Mouse (Mus musculus): ENCODE data around the gene Tmem223. TPM values are rescaled to one million over a fixed set of nuclear protein-coding genes. Genes with fewer than 3 reads are reported as not detected.

Tmem223 gene
- total RNA-seq (2023): 39.0 TPM

DNA sequence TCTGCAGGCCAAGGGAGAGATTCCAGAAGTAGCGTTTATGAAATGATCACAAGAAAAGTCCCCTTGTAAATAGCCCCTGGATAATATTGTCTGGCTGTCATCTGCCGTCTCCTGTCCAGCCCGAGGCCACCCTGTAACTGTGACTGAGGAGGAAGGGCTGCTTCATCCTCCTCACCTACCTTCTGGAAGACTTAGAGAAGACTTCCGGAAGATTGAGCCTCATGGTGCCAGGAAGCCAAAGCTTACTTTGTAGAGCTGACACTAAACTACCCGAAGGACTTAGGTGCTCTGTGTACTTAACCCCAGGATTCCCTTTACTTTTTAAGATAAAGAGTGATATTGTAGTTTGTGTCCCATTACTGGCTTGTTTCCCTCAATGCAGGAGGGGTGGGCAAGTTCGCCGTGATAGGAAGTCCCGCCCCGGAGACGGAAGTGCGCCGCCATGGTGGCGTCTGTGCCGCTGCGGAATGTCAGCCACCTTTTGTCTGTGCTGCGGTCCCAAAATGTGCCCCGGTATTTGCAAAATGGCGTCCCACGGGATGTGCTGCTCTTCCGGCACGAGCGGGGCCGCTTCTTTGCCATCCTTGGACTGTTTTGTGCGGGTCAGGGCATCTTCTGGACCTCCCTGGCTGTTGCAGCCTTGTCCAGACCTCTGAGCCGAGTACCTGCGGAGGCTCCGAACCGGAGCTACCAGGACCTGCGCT lies at the start of gene Tmem223:
Tmem223 (plus strand) TSS at position 430 of the 704 bp plus-strand sequence.

DNA sequence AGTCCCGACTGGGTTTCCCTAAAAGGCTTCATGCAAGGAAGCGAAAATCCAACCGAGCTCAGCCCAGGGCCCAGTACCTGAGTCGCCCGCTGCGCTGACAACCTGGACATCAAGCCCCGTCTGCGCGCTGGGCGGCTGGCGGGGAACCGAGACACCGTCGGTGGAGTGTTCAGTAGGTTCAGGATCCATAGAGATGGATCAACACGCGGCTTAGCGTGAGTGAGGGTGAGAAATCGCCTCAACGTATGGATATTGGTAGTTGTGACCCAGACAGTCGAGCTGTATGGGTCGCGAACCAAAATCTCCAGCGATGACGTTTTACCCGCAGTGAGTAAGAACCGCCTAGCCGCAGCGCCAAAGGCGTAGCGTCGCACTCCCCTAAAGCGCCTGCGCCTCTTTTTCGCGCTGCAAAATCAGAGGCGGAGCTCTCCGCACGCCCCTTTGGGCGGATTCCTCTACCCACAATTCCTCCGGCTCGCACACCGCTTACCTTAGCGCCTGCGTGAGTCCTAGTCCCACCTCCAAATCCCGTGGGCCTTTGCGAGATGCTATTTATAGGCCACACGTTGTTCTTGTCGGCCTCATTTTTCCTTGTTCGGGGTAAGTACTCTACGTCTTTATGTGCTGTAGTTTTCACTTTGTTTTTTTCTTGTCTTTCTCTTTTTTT lies 47.8 kb upstream of the Tmem223 start, which contains the start of gene Slc3a2:
Slc3a2 (minus strand) TSS at position 463 of the 667 bp plus-strand sequence.

DNA sequence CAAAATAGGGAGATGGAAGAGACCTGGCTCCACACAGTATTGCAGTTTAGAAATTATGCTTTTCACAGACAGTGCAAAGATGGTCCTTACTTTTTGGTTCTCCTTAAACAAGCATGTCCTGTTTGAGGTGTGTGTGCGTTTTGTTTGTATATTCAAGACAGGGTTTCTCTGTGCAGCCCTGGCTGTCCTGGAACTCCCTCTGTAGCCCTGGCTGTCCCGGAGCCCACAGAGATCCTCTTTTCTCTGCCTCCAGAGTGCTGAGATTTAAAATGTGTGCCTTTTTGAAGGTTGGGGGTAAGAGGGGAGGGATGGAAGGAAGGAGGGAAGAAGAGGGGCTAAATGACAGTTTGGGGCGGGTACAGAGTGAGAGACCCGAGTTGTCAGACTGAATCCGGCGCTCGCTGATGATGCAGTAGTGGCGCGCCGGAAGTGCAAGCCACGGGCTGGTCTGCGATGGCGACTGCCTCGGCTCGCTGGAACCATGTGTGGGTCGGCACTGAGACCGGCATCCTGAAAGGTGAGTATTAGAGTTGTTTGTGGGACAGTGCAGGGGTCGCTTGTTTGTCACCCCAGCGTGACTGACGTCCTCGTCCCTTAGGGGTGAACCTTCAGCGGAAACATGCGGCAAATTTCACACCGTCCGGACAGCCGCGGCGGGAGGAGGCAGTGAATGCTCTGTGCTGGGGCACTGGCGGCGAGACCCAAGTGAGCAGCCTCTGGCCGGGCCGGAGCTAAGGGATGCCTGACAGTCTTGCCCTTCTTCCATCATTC lies 35.2 kb upstream of the Tmem223 start, which contains the start of gene Wdr74:
Wdr74 (plus strand) TSS at position 439 of the 771 bp plus-strand sequence.

DNA sequence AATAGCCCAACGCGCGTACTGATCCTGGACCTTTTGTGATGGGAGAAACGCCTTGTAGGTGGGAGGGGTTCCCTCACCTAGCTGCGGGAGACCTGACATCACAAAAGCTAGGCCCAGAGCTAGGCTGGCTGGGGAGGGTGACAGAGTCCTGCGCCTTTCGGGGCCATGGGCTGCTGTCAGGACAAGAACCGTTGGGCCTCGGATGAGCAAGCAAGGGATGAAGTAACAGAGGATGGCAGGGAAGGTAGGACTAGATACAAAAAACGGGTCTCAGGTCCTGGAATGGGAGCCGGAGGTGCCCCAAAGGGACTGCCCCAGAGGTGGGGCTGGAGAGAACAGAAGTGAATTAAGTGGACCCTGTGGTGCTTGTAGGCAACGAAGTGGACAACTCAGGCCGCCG lies 30.2 kb upstream of the Tmem223 start, which contains the start of gene 1700092M07Rik:
1700092M07Rik (plus strand) TSS at position 116 of the 400 bp plus-strand sequence.

DNA sequence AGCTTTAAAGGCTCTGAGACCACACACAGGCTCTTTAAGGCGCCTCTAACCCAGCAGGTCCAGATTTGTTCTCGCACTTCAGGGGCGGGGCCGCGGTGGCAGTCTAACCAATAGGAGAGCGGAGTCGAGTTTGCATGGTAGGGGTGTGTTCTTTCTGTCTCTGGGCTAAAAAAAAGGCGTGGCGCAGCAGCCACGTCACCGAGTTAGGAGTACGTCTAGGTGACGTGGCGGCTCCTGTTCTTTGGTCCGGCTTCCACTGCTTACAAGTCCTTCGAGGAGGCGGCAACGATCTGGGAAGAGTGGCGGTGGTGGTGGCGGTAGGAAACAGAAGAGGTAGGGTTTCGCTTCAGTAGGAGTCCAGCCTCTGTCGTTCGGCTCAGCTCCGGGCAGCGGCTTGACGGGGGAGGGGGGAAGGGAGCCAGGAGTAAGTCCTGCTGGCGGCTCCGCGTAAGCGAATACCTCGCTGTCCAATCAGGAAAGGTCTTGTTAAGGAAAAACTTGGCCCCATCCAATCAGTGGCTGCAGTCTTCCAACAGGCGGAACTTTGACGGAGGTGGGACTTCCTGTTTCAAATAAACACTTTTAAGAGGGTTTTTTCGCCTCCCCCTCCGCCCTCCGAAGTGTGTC lies 29.4 kb upstream of the Tmem223 start, which contains the start of gene Stx5a:
Stx5a (plus strand) TSS at position 171 of the 627 bp plus-strand sequence.

DNA sequence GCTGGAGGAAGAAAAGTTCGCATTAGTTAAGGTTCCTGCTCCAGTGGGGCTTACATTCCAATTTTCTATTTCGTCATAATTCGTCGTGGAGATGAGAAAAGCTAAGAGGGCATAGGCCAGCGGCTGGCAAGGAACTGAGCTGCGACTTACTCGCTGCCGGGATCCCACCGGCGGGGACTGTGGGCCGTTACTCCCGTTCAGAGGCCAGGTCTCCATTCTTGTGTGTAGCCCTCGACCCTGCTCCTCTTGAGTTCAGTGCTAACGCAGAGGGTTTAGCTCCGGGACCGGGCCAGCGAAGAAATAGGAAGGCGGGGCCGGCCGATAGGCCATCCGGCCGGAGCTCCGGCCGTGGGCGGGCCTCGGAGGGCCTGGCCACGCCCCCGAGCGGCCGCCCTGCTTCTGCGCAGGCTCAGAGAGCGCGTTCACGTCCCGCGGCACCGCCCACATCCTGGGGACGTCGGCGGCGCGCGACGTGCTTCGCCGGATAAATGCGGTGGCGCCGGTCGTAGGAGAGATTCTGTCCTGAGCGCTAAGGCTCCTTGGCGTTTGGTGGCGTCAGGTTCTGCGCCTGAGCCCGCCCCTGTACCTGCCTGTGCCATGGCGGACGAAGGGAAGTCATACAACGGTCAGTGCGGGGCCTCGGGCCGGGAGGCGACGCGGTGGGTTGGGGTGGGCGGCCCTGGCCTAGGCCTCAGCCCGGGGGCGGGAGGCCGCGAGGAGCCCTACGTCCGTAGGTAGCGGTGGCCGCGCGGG lies 14.0 kb upstream of the Tmem223 start, which contains the start of gene Nxf1:
Nxf1 (plus strand) TSS at position 439 of the 753 bp plus-strand sequence.

DNA sequence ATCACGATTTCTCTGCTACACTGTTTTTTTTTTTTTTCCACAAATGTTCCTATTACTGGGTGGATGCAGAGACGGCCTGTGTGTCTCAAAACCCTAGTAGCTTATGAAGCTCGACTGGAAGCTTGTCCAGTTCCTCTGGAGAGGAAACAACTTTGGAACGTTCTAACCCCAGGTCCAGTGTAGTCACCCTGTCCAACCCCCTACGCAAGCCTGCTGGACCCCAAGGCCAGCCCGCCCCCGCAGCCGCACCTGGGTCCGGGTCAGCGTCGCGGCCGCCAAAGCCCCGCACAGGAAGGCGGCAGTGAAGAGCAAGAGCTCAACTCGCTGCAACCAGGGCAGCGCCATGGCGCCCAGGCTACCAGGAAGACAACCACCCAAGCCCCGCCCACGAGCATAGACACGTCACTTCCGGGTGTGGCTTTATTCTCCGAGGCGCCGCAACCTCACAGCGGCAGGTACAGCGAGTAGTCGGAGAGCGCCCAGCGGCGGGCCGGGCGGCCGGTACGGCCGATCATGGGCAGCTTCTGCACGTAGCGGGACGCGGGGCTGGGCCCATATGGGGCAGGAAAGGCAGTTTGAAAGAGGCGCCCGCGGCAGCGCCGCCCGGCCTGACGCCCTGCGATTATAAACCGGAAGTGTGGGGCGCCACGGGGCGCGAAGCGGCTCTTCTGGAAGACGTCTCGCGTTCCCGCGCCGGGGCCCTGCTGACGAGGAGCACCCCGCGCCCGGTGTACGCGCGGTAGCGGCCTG lies 3.5 kb downstream of the Tmem223 start, which contains the start of gene Tmem179b:
Tmem179b (minus strand) TSS at position 382 of the 750 bp plus-strand sequence.

DNA sequence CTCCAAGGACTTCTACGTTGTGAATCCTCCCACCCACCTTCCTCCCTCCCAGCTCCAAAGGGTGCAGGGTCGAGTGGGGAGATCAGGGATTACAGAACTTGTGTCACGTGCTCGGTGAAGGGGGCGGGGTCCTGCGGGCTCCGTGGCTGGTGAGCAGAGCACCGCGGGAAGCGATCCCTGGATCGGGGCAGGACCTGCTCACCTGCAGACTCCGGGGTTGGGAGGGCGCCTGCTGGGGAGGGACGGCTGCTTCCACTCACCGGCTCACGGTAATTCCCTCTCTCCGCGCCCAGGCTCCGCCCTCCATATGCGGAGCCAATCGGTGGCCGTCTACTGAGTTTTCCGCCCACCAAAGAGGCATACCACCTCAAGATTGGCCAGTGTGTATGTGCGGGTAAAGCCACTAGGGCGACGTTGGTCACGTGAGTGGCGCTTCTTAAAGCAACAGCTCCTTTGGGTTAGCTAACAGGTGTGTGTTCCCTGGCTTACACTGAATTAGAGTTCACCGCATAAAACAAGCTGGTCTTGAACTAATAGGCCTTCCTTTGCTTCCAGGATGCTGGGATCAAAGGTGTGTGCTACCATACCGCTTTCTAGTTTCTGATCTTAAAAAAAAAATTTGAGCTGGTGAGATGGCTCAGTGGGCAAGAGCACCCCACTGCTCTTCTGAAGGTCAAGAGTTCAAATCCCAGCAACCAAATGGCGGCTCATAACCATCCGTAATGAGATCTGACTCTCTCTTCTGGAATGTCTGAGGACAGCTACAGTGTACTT lies 15.4 kb downstream of the Tmem223 start, which contains the start of gene Taf6l:
Taf6l (minus strand) TSS at position 410 of the 774 bp plus-strand sequence.

DNA sequence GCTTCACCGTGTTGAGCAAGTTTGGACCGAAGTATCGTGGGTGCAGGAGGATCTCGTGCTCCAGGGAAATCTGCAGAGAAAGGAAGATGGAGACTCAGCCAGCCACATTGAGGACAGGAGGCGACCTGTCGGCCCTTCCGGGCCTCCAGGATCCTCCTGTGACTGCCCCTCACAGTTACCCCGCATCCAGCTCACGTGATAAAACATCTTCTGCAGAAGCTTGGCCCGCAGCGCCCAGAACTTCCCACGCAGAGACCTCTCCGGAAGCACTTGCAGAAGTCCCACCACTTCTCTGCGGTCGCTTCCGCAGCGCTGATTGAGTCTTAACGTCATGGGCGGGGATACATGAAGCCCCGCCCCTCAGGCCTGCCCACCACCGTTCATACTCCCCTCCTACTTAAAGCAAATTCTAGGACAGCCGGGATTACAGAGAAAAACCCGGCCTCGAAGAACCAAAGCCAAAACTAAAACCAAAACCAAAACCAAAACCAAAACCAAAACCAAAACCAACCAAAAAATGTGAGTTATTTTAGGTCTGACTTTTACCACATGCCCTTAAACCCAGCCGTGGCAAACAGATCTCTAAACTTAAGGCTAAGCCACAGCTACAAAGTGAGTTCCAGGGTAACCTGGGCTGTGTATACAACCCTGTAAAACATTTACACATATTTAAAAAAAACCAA lies 27.6 kb downstream of the Tmem223 start, which contains the start of gene Polr2g:
Polr2g (minus strand) TSS at position 314 of the 683 bp plus-strand sequence.

DNA sequence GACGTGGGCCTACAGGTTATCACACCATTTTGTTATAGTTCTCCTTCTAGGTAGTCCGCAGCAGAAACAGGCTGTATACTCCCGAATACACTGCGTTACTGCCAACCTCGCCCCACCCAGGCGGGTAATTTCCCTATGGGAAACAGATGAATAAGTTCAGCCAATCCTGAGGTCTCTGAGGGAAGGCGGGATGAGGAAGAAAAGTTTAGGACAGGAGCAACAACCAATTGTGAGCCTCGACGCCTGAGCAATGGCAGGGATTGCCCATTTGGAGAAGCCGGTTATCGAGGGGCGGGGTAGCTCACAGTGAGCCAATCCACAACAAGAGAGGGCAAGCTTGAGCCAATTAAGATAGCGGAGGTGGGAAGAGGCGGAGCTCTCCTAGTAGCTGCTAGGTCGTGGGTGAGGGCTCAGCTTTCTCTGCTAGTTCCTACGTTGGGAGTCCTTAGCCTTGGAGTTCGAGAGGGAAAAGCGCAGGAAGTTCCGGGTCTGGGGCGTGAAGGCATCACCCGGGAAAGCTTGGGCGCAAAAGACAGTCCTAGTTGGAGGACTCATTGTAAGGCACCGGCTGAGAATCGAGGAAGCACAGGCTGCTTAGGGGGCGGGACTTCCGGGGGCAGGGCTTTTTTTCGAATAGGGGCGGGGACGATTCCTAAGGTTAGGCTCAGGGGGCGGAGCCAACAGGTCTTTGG lies 31.5 kb downstream of the Tmem223 start, which contains the start of gene Zbtb3:
Zbtb3 (plus strand) TSS at position 426 of the 692 bp plus-strand sequence.

DNA sequence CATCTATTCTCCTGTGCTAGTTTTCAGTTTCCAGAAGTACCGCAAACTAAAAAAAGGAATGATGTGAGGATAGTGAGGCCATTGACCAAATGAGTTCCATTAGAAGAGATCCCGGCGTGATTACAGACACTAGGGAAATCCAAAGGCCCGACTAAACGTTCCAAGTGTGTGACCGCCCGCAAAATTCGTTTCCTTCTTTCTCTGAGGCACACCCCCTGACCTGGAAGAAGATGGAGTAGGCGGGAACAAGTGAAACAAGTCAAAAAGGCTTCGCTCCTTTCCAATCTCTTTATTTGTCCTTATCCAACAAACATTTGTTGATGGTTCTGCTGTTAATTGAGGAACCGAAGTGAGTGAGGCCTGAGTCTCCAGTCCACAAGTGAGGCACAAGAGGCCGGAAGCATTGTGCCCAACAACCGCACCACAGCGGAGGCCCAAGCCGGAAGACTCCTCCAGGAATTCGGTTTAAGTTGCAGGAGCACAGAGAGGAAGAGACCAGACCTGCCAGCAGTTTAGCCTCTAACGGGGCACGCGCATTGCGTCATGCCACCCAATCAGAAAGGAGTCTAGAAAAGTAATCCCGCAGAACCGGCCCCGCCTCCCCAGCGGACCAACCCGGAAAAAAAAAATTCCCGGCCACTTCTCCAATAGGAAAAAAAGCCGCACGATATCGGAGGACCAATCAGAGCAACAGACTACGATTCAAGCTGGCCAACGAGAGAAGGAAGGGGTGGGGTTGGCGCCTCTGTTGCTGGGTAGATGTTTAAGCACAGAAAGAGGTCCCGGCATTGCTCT lies 48.2 kb downstream of the Tmem223 start, which contains the start of gene Ttc9c:
Ttc9c (minus strand) TSS at position 533 of the 795 bp plus-strand sequence.

DNA sequence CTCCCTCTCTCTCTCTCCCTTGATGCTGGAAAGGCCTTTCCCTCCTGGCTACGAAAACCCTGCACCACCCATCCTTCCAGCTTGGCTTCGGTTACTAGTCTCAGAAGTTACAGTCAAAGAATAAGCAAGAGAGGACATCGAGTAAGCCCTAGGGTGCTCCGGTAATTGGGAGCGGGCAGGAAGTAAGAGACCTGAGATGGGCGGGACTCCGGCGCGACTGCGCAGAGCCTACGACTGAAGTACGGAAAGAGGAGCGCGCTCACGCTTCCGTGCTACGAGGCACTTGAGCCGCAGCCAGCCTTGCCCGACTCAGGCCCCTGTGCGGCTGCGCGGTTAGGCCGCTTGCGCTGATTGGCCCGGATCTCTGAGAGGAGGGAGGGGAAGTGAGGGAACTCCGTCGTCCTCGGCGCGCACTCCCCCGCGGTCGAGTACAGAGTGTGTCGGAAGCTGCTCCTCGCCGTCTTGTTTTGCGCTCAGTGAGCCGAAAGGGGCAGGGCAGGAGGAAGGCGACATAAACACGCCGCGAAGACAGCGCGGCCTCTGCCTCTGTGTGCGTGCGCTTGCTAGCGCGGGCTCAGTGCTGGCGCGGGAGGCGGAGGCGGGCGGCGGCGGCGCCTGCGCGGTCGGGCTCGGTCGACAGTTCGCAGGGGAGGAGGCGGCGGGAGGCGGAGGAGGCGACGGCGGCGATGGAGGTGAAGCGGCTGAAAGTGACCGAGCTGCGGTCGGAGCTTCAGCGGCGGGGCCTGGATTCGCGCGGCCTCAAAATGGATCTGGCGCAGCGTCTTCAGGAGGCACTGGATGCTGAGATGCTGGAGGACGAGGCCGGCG lies 49.0 kb downstream of the Tmem223 start, which contains the start of gene Hnrnpul2:
Hnrnpul2 (plus strand) TSS at position 415 of the 828 bp plus-strand sequence.

Data from CD8-positive naive resting alpha-beta T cell, adult 57 days (primary cell).